Mouse (Mus musculus) G1E-ER4 (cell line): Measurements from ENCODE around the gene Glcci1. TPM values are rescaled to one million over a fixed set of nuclear protein-coding genes. Genes with fewer than 3 reads are reported as not detected.

Experiments
- GATA1 ChIP-seq: IDR thresholded peaks from one replicate; pipeline ENCODE4 v1.8.0; 2012; ENCODE audit warnings: low read length, inconsistent platforms
- polyA plus RNA-seq: library from polyadenylated mRNA; stranded (reverse); fragments of >175 nt; gene quantifications from 2 replicates; pipeline ENCODE4 v1.2.3, GENCODE M21; 2012

Glcci1 gene
- polyA plus RNA-seq, result 17.4 and 23.2 TPM in 2 replicates

GRCm38 (mm10) chr6:8509551-8509950 lies at the start of gene Glcci1:
Gene Glcci1, plus strand, starts transcription at chr6:8509600.
- TF ChIP-seq GATA1, result no peak

- TF ChIP-seq GATA1, result no peak
Observed at GRCm38 (mm10) chr6:8462447-8462846, 47.0 kb upstream of the Glcci1 start.

GRCm38 (mm10) chr6:8465388-8465787 lies 44.0 kb upstream of the Glcci1 start:
- TF ChIP-seq GATA1, result no peak

GRCm38 (mm10) chr6:8465985-8466384 lies 43.4 kb upstream of the Glcci1 start:
- no peak for TF ChIP-seq GATA1

- TF ChIP-seq GATA1, result no peak
Observed at GRCm38 (mm10) chr6:8467667-8468337, 41.6 kb upstream of the Glcci1 start.

GRCm38 (mm10) chr6:8469918-8470317 lies 39.5 kb upstream of the Glcci1 start:
- no peak for TF ChIP-seq GATA1

- no peak for TF ChIP-seq GATA1
Observed at GRCm38 (mm10) chr6:8472125-8472524, 37.3 kb upstream of the Glcci1 start.

- no peak for TF ChIP-seq GATA1
Observed at GRCm38 (mm10) chr6:8472915-8473314, 36.5 kb upstream of the Glcci1 start.

- no peak for TF ChIP-seq GATA1
Observed at GRCm38 (mm10) chr6:8473498-8473897, 35.9 kb upstream of the Glcci1 start.

GRCm38 (mm10) chr6:8474316-8474715 lies 35.1 kb upstream of the Glcci1 start:
- TF ChIP-seq GATA1, result no peak

- TF ChIP-seq GATA1, result no peak
Observed at GRCm38 (mm10) chr6:8474820-8475219, 34.6 kb upstream of the Glcci1 start.

- TF ChIP-seq GATA1, result no peak
Observed at GRCm38 (mm10) chr6:8479176-8479575, 30.2 kb upstream of the Glcci1 start.

- TF ChIP-seq GATA1, result peak; percentile 56
Observed at GRCm38 (mm10) chr6:8484437-8485275, 24.7 kb upstream of the Glcci1 start.

GRCm38 (mm10) chr6:8485414-8486175 lies 23.8 kb upstream of the Glcci1 start:
- TF ChIP-seq GATA1, result no peak

- no peak for TF ChIP-seq GATA1
Observed at GRCm38 (mm10) chr6:8486391-8487043, 22.9 kb upstream of the Glcci1 start.
